Mouse (Mus musculus) heart, postnatal 0 days (tissue): ENCODE measurements around the gene Ptpru.

Source experiments
- CTCF ChIP-seq: IDR thresholded peaks from 2 replicates; pipeline ENCODE4 v1.5.1; 2016; ENCODE audit warnings: antibody characterized with exemption, control low read depth, low read depth
- EP300 ChIP-seq: IDR thresholded peaks from 2 replicates; pipeline ENCODE4 v1.6.1; 2016; ENCODE audit warnings: antibody characterized with exemption, low read depth

DNA sequence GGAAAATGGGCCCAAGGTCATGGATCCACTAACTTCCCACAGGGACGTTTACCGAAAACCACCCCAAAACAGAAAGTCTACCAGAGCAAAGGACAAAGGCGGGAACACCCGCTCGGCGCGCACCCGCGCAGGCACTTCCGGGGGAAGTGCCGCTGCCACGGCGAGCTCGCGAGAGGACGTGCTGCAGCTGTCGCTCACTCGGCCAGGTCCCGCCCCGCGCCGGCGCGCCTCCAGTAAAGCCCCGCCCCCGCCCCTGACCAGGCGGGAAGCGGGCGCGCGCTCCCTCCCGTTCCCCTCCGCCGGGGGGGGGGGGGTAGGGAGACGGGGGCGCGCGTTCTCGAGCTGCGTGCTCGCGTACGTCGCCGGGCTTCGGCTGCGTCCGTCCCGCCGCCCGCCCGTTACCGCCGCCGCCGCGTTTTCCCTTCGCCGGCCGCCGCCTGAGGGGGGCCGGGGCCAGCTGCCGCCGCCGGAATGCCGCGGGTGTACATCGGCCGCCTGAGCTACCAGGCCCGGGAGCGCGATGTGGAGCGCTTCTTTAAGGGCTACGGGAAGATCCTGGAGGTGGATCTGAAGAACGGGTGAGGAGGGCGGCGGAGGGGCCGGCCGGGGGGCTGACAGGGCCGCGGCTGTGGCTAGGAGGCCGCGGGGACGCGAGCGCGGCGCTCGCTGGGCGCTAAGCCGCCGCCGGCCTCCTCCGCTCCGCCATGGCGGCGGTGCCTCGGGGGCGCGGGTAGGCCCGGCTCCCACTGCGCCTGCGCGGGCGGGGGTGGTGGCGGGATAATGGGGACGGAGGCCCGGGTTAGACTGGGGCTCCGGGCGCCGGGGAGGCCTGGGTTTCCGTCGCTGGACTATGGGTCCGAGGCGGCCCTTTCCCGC, 35.4 kb upstream of the Ptpru start, which contains the start of gene Srsf4:
- TF ChIP-seq CTCF (no peak), EP300 (peak; percentile 73)
